Mouse (Mus musculus): ENCODE results near the gene Qpct. TPM values are rescaled to one million over a fixed set of nuclear protein-coding genes. Genes with fewer than 3 reads are reported as not detected.

Qpct gene
- 9.3 TPM for polyA plus RNA-seq (2014; fragmentation: Illumina TruSeq; extraction: RNeasy Lipid Tissue Mini Kit (QIAGEN cat#74804); ENCODE audit: low read depth, low replicate concordance)

DNA sequence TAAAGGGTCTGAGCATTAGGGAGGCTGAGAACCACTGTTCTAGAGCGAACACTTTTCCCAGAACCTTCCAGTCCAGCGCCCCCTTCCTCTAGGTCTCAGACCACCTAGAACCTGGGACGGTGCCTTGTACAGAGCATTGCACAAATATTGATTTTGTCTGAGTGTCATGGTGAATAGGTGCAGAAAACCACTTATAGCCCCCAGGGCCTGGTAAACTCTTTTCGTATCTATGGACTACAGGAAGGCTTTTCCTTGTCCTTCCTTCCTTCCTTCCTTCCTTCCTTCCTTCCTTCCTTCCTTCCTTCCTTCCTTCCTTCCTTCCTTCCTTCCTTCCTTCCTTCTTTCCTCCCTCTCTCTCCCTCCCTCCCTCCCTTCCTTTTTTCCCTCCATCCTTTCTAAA lies at the start of gene Qpct:
Qpct (plus strand) TSS at position 301 of the 400 bp plus-strand sequence.

DNA sequence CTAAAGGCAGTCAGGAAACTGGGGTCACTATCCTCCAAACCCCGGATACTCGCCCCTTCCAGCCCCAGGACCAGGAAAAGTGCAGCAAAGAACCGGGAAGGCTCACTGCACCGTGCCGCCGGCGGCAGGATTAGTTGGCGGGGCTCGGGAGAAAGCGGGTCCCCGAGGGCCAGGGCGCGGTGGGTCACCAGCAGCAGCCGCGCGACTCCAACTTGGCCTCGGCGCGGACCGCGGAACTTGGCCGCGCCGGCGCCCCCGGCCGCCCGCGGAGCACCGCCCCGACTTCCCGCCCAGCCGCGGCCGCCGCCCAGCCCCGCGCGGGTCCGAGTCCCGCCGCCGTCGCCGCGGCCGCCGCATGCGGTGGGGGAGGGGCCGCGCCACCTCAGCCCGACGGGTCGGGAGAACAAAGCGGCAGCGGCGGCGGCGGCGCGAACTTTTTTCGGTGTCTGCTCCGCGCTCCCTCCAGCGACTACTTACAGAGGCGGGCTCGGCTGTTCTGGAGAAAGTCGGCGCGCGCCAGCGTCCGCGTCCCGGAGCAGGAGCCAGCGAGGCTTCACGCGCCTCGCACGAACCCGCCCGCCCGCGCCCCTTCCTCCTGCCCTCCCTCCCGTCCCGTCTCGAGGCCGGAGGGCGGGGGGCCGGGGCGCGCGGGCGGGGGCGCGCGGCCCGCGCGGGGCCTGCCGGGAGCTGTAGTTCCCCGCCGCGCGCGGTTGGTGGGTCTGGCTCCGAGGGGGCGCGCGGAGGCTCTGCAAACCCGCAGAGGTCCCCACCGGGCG lies 31.3 kb upstream of the Qpct start, which contains the start of gene Prkd3:
Prkd3 (minus strand) TSS at position 609 of the 776 bp plus-strand sequence.

Other genes starting within 250 kb of the Qpct start
- 17.4 TPM for gene Heatr5b, start 216.5 kb upstream of the Qpct start, polyA plus RNA-seq (2014; fragmentation: Illumina TruSeq; extraction: RNeasy Lipid Tissue Mini Kit (QIAGEN cat#74804); ENCODE audit: low read depth, low replicate concordance)
- gene Gpatch11, start 216.3 kb upstream of the Qpct start, polyA plus RNA-seq (2014; fragmentation: Illumina TruSeq; extraction: RNeasy Lipid Tissue Mini Kit (QIAGEN cat#74804); ENCODE audit: low read depth, low replicate concordance) = 23.4 TPM
- gene Eif2ak2, start 169.3 kb upstream of the Qpct start, polyA plus RNA-seq (2014; fragmentation: Illumina TruSeq; extraction: RNeasy Lipid Tissue Mini Kit (QIAGEN cat#74804); ENCODE audit: low read depth, low replicate concordance) = 15.6 TPM
- gene Sult6b1, start 144.9 kb upstream of the Qpct start, polyA plus RNA-seq (2014; fragmentation: Illumina TruSeq; extraction: RNeasy Lipid Tissue Mini Kit (QIAGEN cat#74804); ENCODE audit: low read depth, low replicate concordance) = not detected
- gene Cebpzos, start 135.4 kb upstream of the Qpct start, polyA plus RNA-seq (2014; fragmentation: Illumina TruSeq; extraction: RNeasy Lipid Tissue Mini Kit (QIAGEN cat#74804); ENCODE audit: low read depth, low replicate concordance) = 45.8 TPM
- 16.5 TPM for gene Cebpz, start 114.8 kb upstream of the Qpct start, polyA plus RNA-seq (2014; fragmentation: Illumina TruSeq; extraction: RNeasy Lipid Tissue Mini Kit (QIAGEN cat#74804); ENCODE audit: low read depth, low replicate concordance)
- gene Ndufaf7, start 114.8 kb upstream of the Qpct start, polyA plus RNA-seq (2014; fragmentation: Illumina TruSeq; extraction: RNeasy Lipid Tissue Mini Kit (QIAGEN cat#74804); ENCODE audit: low read depth, low replicate concordance) = 25.8 TPM
- 14.9 TPM for gene Prkd3, start 31.1 kb upstream of the Qpct start, polyA plus RNA-seq (2014; fragmentation: Illumina TruSeq; extraction: RNeasy Lipid Tissue Mini Kit (QIAGEN cat#74804); ENCODE audit: low read depth, low replicate concordance)

All from adipose tissue, adult 10 weeks (tissue).